Mouse (Mus musculus) right cerebral cortex, adult 18-20 months (tissue): ENCODE results near the gene Cpeb3.
A peak's percentile ranks its signal among the peaks of the same experiment; 100 is the strongest.
"Not testable (repeated sequence)": the region's sequence is repeated elsewhere in the genome, so short reads cannot be mapped to it uniquely, and the experiment has no call there.

Experiments
- DNase-seq: peaks from one replicate; pipeline ENCODE4 v3.0.0; 2022; ENCODE audit warnings: mixed read lengths

Gene Cpeb3

DNA sequence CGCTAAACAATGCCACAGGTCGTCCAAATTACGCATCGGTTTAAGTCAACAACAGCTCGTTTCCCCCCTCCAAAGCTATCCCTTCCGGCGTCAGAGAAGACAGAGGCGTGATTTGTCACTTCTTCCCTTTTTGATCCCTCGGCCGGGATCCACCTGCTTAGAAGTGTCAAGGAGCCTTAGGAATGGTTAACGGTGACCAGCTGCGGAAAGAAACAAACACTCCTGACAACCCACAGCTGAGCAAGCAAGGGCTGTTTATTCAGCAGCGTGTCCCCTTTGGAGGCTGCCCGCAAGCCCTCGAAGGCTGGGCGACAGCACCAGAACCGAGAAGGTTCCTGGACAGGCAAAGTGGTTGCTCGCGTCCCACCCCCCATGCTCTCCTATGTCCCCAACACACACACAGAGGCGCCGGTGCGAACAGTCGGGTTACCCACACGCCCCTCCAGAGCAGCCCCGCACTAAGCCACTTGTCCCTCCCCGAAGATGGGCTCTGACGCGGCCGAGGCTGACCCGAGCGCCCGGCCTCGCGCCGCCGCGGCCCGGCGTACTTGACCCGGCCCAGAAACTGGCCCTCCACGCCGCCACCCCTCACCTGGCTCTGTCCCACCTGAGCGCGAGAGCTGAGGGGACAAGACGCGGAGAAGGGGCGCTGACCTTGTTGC is 1.6 kb downstream of the Cpeb3 start:
- DNase-seq, result peak; percentile 51

DNA sequence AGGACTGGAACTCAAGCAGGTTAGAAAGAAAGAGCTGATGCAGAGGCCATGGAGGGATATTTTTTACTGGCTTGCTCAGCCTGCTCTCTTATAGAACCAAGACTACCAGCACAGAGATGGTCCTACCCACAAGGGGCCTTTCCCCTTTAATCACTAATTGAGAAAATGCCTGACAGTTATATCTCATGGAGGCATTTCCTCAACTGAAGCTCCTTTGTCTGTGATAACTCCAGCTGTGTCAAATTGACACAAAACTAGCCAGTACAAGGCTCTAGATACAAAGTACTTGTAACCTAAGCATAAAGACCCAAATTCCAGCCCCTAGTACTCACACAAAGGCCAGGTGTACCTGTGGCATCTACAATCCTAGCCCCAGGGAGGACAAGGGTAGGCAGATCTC is 3.2 kb downstream of the Cpeb3 start:
- not testable (repeated sequence) for DNase-seq

DNA sequence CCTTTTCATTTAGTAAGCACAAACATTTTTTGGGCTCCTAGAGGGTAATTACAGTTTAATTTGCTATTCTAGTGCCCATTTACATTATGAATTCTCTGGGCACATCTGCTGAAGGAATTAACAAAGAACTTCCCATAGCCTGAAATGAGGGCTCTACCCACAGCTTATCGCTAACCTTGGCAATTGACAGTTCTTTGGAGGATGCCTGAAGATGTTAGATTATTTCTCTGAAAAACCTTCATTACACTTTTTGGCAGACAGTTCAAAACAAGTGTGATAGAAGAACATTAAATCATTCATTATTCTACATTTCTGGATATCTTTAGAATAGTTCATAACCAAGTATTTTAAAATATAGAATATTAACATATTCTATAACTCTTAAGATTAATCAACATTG is 5.0 kb downstream of the Cpeb3 start:
- no peak for DNase-seq

DNA sequence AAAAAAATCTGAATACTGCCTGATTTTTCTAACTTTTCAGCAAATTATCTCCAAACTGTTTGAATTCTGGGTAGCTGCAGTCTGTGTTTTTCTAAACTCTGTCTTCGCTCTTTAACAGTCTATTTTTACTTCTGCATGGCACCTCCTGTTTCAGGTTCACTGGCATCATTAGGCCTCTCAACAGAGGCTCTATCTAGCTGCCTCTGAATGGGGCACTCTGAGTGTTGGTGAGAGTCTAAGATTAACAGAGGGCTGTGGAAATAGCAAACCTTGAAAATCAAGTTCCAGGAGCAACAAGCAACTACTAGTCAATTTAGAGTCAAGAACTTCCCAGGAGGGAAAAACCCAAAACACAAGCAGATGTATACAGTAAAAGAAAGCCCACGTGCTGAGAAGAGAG is 8.5 kb downstream of the Cpeb3 start:
- no peak for DNase-seq

DNA sequence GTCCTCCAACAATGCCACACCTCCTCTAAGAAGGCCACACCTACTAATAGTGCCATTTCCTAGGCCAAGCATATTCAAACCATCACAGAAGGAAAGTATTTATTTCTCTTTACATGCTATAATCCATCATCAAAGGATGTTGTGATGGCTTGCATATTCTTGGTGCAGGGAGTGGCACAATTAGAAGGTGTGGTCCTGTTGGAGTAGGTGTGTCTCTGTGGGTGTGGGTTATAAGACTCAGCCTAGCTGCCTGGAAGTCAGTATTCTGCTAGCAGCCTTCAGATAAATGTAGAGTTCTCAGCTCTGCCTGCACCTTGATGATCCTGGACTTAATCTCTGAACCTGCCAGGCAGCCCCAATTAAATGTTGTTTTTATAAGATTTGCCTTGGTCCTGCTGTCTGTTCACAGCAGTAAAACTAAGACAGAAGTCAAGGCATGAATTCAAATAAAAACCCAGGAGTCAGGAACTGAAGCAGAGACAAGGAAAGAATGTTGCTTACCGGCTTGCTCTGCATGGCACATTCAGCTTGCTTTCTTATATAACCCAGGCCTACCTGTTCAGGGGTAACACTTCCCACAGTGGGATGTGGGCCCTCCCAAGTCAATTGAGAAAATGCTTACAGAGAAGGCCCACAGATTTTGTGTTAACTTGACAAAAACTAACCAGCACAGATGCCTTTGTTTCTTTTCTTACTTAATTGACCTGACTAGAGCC is 10.1 kb downstream of the Cpeb3 start:
- no peak for DNase-seq

DNA sequence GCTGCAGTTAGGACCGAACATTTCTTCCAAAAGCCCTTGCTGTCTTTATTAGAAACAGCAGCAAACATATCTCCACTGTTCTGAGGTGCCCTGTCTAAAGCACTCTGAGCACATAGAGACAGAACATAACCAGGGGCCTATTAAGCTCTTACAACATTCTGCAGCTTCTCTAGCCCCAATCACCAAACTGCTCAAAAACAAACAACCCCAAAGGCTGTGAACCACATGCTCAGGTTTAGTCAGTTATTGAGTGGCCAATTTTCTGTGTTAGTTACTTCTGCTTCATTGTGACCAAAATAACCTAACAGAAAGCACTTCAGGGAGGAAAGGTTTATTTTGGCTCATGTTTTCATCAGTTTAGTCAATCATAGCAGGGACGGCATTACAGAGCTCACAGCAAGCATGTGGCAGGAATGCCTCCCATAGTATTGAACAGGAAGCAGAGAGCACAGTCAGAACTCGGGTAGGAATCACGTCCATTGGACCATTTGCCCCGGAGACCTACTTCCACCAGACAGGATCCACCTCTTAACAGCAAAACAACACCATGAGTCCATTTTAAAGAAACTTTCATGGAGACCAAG is 15.8 kb downstream of the Cpeb3 start:
- no peak for DNase-seq

DNA sequence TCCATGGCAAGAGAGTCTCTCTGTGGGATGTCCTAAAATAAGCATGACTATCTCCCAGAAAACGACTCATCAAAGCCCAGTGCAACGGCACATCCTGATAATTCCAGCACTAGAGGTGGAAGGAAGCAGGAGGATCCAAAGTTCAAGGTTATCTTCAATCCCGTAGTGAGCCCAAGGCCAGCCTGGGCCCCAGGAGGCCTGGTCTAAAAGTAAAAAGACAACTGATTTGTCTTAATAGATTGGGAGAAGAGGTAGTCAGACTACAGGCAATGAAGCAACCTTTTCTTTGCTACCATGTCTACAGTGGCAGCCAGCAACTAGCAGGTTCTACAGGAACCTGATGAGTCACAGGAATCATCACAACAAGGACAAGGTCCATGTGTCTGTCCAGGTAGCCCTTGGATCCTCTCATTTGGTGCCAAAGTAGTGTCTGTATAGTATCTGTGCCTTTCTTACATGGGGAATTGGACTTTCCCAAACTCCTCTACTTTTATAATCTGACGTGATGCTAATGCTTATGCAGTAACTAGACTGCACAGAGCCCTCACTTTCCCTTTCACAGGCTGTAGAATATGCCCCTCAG is 19.9 kb downstream of the Cpeb3 start:
- no peak for DNase-seq

DNA sequence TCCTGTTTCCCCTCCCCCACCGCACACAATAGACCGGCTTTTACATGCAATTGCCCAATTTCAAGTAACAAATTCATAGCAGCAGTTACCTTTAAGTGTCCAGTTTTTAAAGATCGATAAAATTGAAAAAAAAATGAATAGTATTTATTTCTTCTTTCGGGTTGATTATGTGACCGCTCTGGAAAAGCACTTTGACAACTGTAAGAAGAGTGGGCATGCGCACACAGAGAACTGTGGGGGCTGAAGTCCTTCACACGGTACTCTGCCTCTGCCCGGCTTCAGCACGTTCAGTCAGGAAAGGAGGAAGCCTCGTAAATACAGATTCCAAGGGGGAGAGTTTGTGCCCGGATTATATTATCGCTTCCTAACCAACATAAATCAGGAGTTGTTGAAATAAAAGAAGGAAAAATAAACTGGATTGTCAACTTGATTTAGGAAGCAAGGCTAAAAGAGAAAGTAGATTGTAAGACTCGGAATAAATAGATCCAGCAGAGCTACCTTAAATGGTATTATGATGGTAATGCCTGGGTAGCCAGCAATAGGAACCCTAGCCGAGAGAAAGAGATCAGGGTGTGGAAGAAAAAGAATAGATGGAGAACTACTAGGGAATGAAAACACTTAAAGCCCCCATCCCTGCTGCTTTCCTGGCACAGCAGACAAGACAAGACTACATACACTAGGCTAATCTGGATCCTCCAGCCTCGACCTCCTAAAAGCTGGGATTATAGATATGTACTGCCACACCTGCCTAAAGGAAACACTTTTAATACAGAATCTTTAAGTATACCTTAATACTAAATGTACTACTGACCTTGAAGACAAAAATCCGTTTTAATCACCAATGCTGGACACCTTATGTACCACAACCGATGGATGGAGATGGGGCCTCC is 30.3 kb downstream of the Cpeb3 start:
- peak; percentile 83 for DNase-seq

DNA sequence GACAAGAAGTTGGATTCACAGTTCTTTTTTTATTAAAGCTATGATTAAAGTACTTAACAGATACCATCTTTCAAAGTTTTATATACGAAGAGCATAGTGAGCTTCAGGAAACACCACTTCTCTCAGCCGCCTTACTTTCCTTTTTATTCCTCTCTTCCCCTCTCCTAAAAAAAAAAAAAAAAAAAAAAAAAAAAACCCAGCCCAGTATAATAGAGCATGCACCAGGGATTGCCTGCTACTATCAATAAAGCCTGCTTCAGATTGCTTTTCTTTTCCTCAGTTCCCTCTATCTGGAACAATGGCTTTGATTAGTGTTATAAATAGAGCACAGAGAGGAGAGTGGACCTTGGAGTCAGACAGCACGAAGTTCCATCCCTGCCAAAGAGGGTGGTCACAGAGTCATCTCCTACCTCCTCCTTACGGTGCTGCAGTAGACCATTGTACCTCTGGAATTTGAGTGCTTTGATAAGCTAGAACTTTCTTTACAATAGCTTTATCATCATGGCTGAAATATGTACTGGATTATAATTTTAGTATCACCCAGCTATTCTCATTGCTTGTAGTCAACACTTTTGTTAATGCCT is 31.4 kb downstream of the Cpeb3 start:
- no peak for DNase-seq

DNA sequence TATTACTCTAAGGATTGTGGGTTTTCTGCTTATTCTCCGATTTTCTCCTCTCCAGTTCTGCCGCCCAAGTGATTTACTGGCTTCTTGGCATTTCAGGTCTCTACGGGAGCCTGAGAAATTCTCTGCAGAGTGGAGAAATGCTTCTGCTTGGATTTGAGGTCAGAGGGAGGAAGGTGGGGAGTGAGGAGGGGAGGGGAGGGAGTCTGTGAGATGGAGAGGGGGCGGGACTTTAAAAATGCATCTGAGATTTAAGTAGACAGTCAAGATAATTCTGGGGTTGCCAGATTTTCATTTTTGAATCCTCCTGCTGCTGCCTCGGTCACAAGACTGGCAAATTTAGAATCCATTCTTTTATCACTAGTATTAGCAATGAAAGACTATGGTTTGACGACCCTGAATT is 32.5 kb downstream of the Cpeb3 start:
- peak; percentile 56 for DNase-seq

DNA sequence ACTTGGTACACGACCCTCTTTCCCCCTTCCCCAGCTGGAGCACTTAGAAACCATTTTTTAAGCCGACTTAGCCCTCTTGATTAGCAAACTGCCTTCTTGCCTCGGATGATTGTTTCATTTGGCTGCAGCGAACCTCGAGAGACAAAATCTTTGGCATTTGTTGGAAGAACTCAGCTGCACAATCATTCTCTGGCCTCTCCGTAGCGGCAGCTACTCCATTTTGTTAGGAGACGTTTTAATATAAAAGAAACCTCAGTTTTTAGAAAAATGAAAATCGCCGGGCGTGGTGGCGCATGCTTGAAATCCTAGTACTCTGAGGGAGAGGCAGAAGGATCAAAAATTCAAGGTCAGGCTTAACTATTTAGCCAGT is 33.0 kb downstream of the Cpeb3 start:
- DNase-seq, result no peak

DNA sequence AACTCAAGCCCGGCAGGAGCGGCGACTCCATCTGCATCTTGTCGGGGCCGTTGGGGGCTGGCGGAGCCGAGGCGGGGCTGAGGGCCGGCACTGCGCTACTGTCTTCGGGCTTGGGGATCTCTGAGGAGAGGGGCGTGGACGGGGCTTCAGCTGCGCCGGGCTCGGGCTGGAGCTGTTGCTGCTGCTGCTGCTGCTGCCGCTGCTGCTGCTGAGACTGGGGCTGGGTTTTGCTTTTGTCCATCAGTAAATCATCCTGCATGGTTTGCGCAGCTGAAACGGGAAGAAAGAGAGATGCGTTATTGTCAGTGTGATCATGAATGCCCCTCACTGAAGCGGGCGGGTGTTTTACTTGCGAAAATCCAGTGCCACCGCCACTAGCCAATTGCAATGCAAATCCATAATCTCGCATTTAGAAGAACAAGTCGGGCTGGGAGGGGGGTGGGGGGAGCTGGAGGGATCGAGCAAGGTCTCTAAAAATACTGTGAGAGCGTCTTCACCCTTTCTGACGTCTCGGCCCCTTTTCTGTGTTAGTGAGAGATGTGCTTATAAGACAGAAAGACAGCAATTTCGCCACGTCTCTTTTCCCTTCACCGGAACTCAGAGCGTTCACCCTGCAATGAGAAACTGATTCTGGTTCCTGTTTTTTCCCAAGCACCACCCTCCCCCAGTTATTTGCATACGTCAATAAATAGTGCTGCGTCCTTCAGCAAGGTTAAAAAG is 33.5 kb downstream of the Cpeb3 start:
- peak; percentile 73 for DNase-seq

DNA sequence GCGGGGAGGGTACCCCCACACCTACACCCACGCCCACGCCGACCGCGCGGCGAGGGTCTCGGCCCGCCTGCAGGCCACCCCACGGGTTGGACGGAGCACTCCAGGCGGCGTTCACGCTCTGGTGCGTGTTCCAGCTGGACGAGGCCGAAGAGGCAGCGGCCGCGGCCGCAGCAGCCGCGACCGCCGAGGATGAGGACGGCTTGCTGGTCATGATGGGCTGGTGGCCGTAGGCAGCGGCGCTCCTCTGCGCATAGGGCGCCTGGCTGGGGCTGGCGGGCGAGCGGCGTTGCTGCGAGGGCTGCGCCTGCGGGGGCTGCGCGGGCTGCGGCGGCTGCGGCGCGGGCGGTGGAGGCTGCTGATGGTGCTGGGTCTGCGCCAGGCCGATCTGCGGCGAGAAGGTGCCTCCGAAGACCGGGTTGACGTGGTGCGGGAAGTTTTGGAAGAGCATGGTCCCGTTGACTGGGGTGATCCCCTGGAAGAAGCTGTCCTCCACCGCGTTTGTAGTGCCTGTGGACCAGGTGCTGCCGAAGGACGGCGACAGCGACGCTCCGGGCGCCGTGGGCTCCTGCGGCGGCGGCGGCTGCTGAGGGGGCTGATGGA is 34.2 kb downstream of the Cpeb3 start:
- DNase-seq, result peak; percentile 63

DNA sequence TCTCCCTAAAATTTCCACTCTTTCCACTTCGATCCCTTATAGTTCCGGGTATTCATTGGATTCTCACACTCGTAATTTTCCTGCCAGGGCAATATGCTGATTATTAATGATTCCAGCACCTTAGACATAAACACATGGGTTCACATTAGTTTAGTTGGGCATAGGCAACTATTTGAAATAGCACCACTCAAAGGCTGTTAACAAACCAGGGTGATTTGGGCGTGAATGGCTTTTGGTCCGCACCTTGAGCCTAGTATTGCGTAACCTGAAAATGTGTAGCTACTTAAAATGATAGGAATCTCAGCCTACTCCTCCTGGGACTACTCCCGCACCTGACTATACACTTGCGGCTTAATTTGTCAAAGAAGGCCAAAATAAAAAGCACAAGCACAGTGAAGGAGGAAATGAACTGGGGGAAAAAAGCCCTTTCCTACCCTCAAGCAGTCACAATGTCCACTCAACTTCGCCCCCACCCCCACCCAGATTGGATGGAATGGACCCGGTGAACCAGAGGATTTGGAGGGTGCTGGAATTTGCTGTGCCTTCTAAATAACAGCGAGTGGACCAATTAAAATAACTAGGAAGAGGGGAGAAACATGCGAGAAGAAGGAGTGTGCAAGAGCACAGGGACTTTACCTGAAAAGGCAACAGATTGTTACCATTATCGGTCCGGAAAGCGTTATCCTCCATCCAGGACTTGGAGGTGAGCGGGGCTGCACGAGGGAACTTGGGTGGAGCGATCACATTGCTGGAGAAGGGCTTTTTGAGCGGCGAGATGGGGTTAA is 34.9 kb downstream of the Cpeb3 start:
- DNase-seq, result no peak

DNA sequence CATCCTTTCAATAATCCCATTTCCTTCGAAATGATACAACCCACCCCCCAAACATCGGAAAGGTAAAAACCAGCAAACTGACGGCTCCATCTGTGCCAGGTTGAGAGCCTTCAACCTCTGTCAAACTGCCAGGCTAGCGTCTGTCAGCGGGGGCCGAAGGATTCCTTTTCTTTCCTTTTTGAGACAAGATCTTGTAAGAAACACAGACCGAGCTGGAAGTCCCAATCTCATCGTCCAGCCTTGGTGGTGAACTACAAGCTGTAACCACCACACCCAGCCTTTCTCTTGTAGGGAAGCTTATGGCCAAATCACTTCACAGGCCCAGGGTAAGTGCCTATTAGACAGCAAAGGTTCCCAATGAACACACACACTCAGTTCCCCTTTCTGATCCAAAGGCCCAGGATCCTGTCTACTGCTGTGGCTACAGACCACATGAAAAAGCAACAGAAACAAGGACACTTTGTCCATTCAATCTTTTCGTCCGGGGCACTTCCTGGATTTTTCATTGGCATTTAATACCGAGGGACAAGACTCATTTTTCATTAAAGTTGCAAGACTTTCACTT is 35.8 kb downstream of the Cpeb3 start:
- DNase-seq, result no peak

DNA sequence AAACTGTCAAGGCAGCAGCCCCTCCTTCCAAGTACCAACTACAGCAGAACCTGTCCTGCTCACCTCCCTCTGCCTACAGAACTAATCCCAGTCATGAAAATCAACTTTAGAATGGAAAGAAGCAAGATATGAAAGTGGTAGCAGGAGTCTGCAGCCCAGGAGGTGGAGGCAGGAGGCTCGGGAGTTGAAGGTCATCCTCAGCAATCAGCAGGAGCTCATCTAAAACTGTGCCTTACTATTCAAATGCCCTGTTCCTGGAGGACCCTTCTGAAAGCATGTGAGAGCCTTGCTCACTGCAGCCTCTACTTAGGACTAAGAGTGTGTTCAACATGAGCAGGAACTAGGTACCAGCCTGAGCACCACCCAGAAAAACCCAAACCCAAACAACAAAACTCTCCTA is 36.3 kb downstream of the Cpeb3 start:
- DNase-seq, result no peak

DNA sequence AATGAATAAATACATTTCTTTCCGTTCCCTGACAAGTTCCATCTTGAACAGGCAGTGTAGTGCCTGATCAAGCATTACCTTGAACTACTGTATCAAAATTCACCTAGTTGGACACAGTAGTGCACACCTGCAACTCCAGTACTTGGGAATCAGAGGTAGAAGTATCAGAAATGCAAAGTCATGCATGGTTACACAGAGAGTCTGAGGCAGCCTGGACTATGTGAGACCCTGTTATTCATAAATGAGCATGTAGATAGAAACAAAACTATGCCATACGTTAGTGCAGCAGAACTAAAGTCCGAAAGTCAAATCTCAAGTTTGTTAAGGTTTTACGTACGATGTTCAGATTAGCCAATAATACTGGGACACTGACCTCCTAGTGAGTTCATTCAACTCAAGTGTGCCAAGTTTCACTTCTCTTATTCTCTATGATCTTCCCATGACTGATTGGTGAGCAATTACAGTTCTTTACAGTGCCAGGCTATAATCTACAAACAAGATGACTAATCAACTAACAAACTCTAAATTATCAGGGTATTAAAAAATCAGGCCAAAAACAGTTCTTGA is 51.5 kb downstream of the Cpeb3 start:
- DNase-seq, result no peak

DNA sequence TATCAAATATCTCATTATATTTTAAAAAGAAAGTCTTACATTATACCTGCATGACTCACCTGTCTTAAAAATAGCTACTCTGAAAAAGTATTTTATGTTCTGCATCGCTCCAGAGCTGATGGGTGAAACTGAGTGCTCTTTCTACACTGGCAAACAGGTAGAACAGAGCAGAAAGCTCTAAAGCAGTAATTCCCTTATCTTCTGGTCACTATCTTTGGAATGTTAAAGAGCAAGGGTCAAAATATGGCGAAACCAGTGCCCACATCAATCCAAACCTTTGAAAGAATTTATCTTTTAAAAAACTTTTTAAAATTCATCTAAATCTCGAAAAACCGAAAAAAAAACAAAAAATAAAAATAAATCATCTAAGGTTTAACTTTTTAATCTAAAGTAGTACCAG is 52.4 kb downstream of the Cpeb3 start:
- no peak for DNase-seq

DNA sequence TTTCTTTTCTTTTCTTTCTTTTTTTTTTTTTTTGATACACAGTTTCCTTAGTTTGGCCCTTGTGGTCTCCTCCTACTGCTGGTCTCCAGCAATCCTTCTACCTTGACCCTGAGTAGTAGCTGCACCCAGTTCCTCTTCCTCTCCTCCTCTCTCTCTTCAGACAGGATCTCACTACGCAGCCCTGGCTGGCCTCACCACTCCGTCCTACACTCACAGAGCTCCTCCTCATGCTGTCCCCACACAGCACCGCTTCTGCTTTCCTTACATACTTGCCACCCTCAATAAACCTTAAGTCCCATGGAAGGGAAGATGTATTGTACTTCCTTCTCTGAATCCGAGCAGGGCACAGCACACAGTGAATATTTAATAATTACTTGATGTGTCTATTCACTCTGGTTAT is 61.3 kb downstream of the Cpeb3 start:
- DNase-seq, result no peak

DNA sequence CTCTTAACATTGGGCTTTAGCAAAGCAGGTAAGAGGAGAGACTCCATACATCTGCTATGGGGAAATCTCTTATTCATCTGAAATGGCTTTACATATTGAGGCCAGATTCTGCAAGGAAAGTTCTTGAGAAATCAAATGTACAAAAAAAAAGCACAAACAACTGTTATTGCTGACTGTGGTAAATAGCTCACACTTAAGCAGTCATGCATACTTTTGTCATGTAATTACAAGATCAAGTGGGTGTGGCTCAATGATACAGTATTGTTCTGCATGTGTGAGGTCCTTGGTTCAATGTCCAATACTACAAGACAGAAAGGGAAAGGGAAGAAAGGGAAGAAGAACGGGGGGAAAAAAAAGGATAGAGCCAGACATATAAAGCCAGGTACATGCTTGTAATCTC is 62.6 kb downstream of the Cpeb3 start:
- DNase-seq, result no peak
